12 mouse cellular contexts compared by ENCODE assay signal in genomic region chr10:42572567-42572966, GRCm38 (mm10). TPM values are rescaled to one million over a fixed set of nuclear protein-coding genes. Genes with fewer than 3 reads are reported as not detected.
DNase-seq lines count a peak whose midpoint lies in the region; ATAC-seq lines count a peak whose summit lies in the region.
"Had no signal": no experiment of that assay in that cellular context is flagged by ENCODE, and none has a peak within 500 bp of the region (broad histone marks: within the 10 kb centered on the region; RNA-seq: fewer than 3 reads in every experiment).

No protein-coding gene starts in this region.

- H3K4me1 ChIP-seq in forebrain, embryonic 13.5 days: peaks cover 67% of the 10 kb centered on the region
- no peaks in the 10 kb centered on the region for H3K4me1 ChIP-seq in limb, embryonic 12.5 days (replicated peaks)

- H3K36me3 ChIP-seq in forebrain, embryonic 13.5 days (ENCODE audit: poor library complexity, severe bottlenecking): peaks cover 56% of the 10 kb centered on the region
- no peaks in the 10 kb centered on the region for H3K36me3 ChIP-seq in limb, embryonic 12.5 days

- WGBS in forebrain, embryonic 13.5 days: 14% methylated on average over 20 of the region's 20 CpGs
- WGBS in limb, embryonic 12.5 days: 2% methylated on average over 20 of the region's 20 CpGs

- ATAC-seq in forebrain, embryonic 13.5 days: peak; percentile 39; the same call in 1 of the 2 replicates
- ATAC-seq in limb, embryonic 12.5 days (ENCODE audit: insufficient number of reproducible peaks, insufficient read depth, low FRiP score, low TSS enrichment, low read depth): no peak

- H3K4me2 ChIP-seq in forebrain, embryonic 13.5 days: peak overlapping the region; percentile 54
- no peak overlapping the region for H3K4me2 ChIP-seq in limb, embryonic 12.5 days

- DNase-seq in right cerebral cortex, postnatal 4 days: peak; percentile 13
- no peak for DNase-seq in right cerebral cortex, postnatal 10 days (ENCODE audit: low spot score in 2 of 2)
- DNase-seq in frontal cortex, adult 2 months (ENCODE audit: extremely low spot score in 1 of 2, low spot score in 1 of 2): no peak
- no peak for DNase-seq in gastrocnemius, postnatal 10 days
- no peak for DNase-seq in kidney, adult 11 months
- DNase-seq: adrenal gland, adult 8-10 months; cerebellum, adult 18-20 months; heart, adult 18-20 months; kidney, postnatal 25 days; lung, postnatal 36 days had no signal

- H3K27ac ChIP-seq in forebrain, embryonic 13.5 days: 0 out of 2 replicates have a peak overlapping the region, but pooled peaks have one; percentile 3
- no peak overlapping the region for H3K27ac ChIP-seq in limb, embryonic 12.5 days

- H3K9me3 ChIP-seq in forebrain, embryonic 13.5 days (replicated peaks): no peaks in the 10 kb centered on the region
- H3K9me3 ChIP-seq in limb, embryonic 12.5 days: no peaks in the 10 kb centered on the region

- H3K27me3 ChIP-seq in forebrain, embryonic 13.5 days: peaks cover 8% of the 10 kb centered on the region; the same call in 1 of the 2 replicates
- H3K27me3 ChIP-seq in limb, embryonic 12.5 days: peaks cover 94% of the 10 kb centered on the region

- peak overlapping the region; percentile 55 for H3K9ac ChIP-seq in forebrain, embryonic 13.5 days
- H3K9ac ChIP-seq in limb, embryonic 12.5 days (replicated peaks): no peak overlapping the region

- H3K4me3 ChIP-seq in forebrain, embryonic 13.5 days: peak overlapping the region; percentile 30
- H3K4me3 ChIP-seq in limb, embryonic 12.5 days (replicated peaks): 0 out of 2 replicates have a peak overlapping the region, but pooled peaks have one; percentile 1

RNA-seq across cellular contexts. Expression of gene Nr2e1, which starts 10.9 kb away (rescaled TPM):
- polyA plus RNA-seq in forebrain, embryonic 13.5 days (2015; fragmentation: Nextera tagmentation; extraction: Ambion mirVana): 71.0 and 77.0 TPM in 2 replicates
- polyA plus RNA-seq in limb, embryonic 12.5 days (2016; fragmentation: Nextera tagmentation; extraction: Ambion mirVana): not detected in 2 replicates
- polyA plus RNA-seq in frontal cortex, adult 2 months (2012; rRNA removed): 13.8 and 14.4 TPM in 2 replicates
- total RNA-seq in gastrocnemius, postnatal 10 days (2021): not detected
- total RNA-seq: adrenal gland, adult 8-10 months; heart, adult 18-20 months had no signal

RNA-seq across cellular contexts. Expression of gene Ostm1, which starts 11.1 kb away (rescaled TPM):
- 57.1 and 63.2 TPM in 2 replicates for polyA plus RNA-seq in forebrain, embryonic 13.5 days (2015; fragmentation: Nextera tagmentation; extraction: Ambion mirVana)
- polyA plus RNA-seq in limb, embryonic 12.5 days (2016; fragmentation: Nextera tagmentation; extraction: Ambion mirVana): 9.0 and 9.1 TPM in 2 replicates
- polyA plus RNA-seq in frontal cortex, adult 2 months (2012; rRNA removed): 42.6 and 45.7 TPM in 2 replicates
- total RNA-seq in gastrocnemius, postnatal 10 days (2021): 10 to 100 TPM in 1 of 2 experiments, 1 to 10 TPM in 1; 9.3 to 10.7 TPM

Comparison
In these comparisons a context has a peak if more than half of its experiments do, and no peak if none do; other contexts are left out.
1. RNA of gene Nr2e1, which starts 10.9 kb away (polyA plus RNA-seq): 71.0 to 77.0 TPM in forebrain, embryonic 13.5 days and 13.8 to 14.4 TPM in frontal cortex, adult 2 months; not detected in limb, embryonic 12.5 days; every median in the first group is over 10 times any median in the second.